Mouse (Mus musculus): ENCODE data around the gene Klk5.

The Klk5 gene

DNA sequence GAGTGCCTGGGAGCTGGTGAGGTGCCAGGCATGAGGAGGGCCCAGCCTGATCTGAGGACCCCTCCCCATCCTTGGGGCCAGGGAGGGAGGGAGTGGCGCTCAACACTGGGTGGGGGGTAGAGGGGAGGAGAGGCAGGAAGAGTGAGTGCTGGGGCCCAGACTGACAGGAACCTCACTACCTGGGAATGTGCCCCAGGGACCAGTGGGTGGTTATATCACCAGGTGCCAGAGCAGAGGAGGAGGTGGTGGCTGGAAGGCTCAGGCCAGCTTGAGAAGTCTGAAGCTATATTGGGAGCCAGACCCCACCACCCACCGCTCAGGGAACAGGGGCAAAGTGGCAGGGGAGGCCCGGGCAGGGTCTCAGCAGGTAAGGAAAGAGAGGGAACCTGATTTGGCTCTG, at the start of gene Klk5:
Gene Klk5 (plus strand): TSS at position 271 of the 400 bp plus-strand sequence.
- DNase-seq (ENCODE audit: low read depth, low spot score), result no peak

DNA sequence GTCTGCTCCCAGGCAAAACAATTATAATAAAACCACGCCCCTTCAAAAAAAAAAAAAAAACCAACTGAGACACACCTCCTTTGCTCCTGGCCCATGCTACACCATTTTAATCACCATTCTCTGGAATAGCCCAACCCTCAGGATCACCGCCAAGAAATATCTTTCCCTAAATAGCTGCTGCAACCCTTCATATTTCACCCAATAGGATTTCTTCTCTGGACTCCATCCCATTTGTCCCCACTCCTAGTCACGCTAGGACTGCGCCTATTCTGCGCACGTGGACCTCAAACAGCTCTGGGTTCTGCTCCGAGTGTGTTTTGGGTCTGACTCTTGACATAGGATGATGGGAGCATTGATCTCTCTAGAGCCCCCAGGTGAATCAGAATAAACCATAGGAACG, 45.4 kb upstream of the Klk5 start:
- no peak for DNase-seq (ENCODE audit: low read depth, low spot score)

DNA sequence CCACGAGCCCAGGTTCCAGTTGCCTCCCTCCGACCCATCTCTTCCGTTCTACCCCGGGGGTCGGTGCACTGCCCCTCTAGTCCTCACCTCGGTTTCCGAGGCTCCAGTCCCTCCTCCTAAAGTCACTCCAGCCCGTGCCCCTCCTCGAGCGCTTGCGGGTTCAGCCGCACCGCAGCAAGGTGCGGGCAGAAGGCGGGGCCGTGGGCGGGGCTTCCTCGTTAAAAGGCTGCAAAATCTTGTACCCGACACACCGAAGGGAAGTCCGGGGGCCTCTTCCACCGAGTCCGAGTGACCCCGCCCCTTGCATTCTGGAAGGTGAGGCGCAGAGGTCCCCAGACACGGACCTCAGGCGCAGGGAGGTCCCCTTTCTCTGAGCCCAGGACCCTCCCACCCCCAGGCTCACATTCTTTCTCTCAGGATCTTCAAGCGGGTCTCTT, 44.4 kb upstream of the Klk5 start, which contains the start of gene Klk8:
Gene Klk8 (plus strand): TSS at position 245 of the 437 bp plus-strand sequence.
- DNase-seq (ENCODE audit: low read depth, low spot score), result peak; percentile 11

DNA sequence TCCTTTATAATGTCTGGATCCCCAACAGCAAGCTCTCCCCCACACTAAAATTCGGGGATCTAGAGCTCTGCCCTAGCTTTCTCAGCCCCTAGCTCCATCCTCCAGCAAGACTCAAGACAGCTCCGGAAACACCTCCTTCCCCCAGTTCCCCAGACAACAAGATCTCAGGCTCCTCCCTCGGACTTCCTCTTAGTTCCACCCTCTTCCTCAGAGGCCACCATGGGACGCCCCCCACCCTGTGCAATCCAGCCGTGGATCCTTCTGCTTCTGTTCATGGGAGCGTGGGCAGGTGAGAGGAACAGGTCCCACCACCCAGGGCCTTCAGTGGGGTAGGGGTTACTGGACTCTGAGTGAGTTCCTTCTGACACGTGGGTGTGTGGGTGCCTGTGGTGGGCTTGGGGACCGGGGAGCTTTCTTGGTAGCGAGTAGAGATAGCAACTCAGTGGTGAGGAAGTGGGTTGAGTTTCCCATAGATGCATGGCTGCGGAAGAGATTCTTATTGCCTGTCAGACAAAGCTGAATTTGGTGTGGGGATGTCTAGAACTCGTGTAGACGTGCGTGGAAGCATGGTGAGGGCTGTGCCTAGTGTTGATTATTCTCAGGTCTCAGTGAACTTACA, 43.8 kb upstream of the Klk5 start:
- peak; percentile 7 for DNase-seq (ENCODE audit: low read depth, low spot score)

DNA sequence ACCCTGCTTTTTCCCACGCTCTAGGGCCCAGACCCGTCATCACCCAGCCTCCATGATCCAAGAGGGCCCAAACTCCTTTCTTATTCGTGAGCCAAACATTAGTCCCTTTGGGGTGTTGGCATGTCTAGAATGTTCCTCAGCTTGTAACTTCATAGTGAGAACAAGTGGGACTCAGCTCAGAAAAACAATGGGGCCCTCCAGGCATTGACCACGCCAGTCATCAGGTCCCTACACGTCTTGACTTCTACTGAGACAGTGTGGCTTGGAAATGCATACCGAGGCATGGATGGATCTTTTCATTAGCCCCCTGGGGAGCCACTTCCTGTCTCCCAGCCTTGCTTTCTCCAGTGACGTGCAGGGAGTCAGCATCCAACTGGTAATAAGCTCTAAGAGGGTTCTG, 41.9 kb upstream of the Klk5 start:
- DNase-seq (ENCODE audit: low read depth, low spot score), result no peak

DNA sequence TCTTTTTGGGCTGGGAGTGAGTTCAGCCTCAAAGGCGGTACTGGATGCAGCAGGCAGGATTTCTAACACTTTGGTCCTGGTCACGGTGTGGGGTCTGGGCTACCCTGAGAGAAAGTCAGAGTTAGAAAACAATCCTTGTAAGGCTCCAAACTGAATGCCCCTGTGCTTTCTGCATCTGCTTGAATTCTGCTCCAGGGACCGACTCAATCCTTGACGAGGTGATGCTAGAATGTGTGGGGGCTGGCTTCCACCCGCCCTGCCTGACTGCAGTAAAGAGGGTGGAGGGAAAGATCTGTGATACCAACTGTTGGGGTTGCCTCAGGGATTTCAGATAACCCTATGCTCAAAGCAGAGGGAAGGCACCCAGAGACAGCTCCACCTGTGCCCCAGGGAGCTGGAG, 30.8 kb upstream of the Klk5 start, which contains the start of gene Klk7:
Gene Klk7 (plus strand): TSS at position 301 of the 400 bp plus-strand sequence.
- DNase-seq (ENCODE audit: low read depth, low spot score), result no peak

DNA sequence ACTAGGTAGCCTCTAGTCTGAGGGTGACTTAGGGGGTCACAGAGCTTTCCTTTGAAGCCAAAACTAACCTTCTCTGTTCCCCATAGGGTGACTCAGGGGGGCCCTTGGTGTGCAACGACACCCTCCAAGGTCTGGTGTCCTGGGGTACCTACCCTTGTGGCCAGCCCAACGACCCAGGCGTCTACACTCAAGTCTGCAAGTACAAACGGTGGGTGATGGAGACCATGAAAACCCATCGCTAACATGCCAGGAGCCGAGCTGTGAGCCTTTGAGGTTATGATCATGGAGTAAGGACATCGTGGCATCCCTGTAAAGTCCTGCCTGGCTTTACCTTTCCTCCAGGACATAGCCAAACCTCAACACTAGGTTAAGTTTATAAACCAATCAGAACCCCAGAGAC, 26.6 kb upstream of the Klk5 start:
- DNase-seq (ENCODE audit: low read depth, low spot score), result no peak

DNA sequence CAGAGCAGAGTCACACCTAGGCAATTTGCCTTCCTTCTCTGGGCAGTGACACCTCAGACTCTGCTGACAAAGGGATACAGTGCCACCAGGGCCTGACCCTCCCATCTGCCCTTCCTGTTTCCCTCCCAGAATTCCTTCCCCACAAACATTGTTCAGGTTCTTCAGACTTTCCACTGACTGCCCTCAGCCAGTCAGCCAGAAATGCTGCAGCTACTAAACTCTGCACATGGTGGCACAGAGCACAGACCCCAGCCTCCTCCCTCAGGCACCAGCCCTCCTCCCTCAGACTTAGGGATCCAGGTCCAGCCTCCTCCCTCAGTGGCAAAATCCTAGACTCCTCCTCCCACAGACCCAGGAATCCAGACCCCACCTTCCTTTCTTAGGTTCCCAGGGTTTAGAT, 25.0 kb upstream of the Klk5 start:
- no peak for DNase-seq (ENCODE audit: low read depth, low spot score)

DNA sequence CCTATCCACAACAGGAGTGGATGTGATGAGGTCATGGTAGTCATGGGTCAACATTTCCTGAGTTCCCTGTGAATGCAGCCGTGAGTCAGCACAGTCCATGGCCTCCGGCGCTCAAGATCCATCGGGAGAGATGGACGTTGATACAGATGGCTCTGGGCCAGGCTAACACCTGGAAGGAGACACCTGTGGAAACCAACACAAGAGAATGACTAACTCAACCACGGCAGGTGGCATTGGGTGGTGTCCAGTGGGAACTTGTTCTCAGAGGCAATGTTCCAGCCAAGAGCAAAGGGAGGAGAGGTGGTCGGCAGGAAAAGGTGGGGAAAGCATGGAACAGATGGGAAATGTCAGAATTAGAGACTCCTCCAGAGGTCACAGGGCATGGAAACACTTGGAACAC, 20.2 kb upstream of the Klk5 start:
- no peak for DNase-seq (ENCODE audit: low read depth, low spot score)

DNA sequence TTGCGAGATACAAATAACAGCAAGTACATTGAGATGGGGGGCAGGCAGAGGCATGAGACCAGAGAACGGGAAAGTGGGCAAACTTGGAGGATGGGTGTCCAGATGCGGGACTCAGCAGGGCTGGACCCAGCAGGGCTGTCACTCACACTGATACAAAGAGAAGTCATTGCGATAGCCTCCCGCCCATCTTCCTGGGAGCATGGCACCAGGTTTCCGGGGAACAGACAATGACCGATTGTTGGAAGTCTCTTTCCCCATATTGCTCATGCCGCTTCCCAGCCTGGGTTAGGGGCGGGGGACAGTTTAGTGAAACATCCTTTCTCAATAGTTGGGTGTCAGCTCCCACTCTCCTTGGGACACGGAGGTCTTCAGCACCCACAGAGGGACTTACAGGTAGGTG, 17.6 kb upstream of the Klk5 start, which contains the start of gene Klk6:
Gene Klk6 (plus strand): TSS at position 301 of the 400 bp plus-strand sequence.
- no peak for DNase-seq (ENCODE audit: low read depth, low spot score)

DNA sequence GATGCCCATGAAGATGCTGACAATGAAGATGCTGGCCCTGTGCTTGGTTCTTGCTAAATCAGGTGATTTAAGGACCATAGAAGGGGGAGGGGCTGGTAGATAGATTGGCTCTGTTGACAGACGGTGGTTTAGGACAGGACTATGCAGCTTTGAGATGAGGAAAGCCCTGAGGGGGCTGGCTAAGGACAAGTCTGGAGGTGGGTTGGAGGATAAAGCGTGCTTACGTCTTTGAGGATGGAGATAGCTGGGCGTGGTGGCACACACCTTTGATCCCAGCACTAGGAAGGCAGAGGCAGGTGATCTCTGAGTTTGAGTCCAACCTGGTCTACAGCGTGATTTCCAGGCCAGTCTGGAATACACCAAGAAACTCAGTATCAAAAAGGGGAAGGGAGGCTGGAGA, 15.7 kb upstream of the Klk5 start:
- no peak for DNase-seq (ENCODE audit: low read depth, low spot score)

DNA sequence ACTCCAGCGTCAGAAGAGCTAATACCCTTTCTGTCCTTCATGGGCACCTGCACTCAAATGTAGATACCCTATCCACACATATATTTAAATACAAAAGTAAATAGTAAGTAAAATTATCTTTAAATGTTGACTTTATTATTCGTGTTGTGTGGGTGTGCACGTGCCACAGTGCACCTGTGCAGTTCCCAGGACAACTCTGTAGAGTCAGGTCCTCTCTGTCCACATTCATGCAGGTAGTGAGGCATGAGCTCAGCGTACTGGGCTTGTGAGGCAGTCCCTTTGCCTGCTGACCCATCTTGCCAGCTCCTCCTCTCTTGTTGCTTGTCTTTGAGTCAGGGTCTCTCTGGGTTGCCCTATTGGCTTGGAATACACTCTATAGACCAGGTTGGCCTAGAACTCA, 14.1 kb upstream of the Klk5 start:
- DNase-seq (ENCODE audit: low read depth, low spot score), result no peak

DNA sequence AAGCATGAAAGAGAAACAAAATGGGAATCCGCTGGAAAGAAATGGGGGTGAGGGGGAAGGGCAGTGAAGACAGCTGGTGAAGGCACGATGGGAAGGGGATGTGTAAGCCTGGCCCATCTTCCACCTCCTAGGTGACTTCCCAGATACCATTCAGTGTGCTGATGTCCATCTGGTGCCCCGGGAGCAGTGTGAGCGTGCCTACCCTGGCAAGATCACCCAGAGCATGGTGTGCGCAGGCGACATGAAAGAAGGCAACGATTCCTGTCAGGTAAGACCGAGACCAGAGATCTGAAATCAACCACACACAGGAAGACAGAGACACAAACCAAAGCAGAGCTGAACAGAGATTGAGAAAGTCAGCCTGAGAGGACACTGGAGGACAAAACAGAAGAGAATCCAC, 12.8 kb upstream of the Klk5 start:
- no peak for DNase-seq (ENCODE audit: low read depth, low spot score)

DNA sequence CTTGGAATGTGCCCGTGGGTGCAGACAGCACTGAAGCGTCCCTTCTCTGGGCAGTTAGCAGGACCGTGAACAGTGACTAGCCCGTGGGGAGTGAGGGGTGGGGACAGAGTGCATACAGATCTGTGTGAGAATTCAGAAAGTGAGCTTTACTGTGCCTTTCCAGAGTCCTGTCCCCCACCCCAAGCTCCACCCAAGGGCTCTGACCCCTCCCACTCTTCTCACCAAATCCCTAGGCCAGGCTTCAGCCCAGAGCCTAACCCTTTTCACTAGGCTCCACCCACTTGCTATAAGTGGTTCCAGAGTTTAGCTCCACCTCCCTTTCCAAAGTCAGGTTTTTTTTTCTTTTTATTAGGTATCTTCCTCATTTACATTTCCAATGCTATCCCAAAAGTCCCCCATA, 2.0 kb downstream of the Klk5 start:
- no peak for DNase-seq (ENCODE audit: low read depth, low spot score)

DNA sequence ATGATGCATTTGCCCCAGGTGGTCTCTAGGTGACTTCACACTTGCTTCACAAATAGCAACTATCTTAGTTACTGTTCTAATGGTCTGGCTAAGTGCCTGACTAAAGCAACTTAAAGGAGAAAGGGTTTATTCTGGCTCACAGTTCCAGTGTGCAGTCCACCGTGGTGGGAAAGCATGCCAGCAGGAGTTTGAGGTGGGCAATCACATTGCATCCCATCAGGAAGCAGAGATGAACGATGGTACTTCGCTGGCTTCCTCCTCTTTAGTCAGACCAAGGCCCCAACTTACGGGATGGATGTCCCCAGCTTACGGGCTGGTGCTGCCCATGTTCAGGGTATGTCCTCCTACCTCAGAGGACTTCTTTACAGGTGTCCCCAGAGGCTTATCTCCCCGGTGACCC, 9.8 kb downstream of the Klk5 start:
- DNase-seq (ENCODE audit: low read depth, low spot score), result no peak

DNA sequence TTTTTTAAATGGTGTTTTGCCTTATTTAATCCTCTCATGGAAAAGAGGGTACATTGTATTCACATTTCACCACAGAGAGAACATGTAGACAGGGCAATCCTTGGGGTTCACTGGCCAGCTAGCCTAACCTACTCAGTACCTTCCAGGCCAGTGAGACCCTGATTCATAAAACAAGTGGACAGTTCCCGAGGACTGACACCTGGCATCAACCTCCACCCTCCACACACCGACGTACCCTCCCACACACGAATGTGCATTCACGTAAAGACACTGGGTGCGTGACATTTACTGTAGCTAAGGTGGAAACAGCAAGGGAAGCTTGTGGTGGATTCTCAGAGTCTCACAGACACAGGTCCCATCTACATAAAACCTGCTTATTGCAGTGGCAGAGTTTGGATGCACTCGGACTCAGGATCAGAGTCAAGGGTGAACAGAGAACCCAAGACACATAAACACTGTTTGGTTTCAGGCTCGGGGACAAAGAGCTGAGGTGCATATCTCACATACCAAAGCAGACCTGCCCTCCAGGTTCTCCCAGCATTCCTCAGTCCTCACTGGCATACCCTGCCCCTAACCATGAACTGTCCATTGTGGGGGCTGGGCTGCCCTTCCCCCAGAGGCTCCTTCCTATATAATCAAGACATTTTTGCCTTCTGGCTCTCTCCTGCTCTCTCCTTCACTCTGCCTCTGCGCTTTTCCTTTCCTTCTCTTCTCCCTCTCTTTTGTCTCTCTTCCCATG, 13.0 kb downstream of the Klk5 start:
- no peak for DNase-seq (ENCODE audit: low read depth, low spot score)

DNA sequence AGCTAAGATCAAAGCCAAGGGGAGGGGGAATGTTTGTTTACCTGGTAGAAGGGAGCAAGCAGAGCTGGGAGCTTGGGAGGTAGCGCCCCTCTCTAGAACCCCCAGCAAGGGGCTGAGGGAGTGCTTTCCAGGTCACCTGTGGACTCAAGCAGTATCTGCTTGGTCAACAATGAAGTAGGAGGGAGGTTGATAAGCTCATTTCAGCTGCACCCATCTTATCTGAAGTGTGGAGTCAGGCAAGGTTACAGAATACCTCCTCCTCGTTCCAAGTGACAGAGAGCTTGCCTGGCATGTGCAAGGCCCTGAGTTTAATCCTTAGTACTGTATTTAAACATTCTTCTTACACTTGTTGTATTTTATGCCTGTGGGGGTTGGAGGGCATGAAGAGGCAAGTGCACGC, 13.9 kb downstream of the Klk5 start:
- no peak for DNase-seq (ENCODE audit: low read depth, low spot score)

DNA sequence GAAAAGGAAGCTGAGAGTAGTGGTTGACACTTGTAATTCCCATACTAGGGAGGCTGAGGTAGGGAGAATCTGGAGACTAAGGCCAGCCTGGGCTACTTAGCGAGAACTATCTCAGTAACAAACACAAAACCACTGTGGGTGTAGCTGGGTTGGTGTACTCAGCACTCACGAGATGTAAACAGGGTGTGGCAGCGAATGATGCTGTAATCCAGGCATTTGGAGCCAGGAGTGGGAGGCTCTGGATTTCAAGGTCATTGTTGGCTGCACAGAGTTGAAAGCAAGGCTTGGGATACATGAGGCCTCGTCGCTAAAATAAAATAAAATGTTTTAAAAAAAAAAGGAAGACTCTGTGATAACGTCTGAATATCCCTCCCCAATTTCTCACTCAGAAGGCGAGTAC, 14.5 kb downstream of the Klk5 start:
- DNase-seq (ENCODE audit: low read depth, low spot score), result no peak

DNA sequence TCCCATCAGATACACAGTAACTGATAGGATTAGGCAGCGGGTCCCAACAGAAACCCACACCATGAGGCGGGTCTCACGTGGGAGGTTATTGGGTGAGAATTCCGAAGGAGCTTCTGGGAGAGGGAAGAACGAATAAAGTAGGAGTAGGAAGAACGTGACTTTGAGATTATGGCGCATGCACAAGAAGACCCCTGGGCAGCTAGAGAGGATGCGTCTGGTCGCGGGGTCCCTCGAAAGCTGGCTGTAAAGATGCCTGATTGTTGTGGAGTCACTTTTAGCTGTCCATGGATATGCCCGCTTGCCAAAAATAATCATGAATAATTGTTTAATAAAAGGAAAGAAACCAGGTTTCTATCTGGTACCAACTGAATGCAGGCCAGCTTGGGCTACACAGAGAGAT, 15.7 kb downstream of the Klk5 start:
- DNase-seq (ENCODE audit: low read depth, low spot score), result no peak

DNA sequence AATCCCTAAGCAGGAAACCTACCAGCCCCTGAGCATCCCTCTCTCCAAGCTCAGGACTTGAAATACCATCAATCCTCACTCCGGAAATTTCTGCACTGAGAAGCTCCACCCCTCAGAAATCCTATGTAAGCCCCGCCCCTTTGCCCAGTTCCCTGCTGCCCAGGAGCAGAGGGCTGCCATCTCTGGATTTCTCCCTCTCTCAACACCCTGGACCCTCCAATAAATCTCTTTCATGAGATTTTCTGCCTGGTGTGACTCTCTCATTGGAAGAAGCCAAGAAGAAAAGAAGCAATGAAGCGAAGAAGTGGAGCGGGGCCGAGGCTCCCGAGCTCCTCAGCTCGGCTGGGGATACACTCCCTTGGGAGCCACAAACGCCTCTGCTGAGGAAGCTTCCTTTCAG, 18.6 kb downstream of the Klk5 start:
- no peak for DNase-seq (ENCODE audit: low read depth, low spot score)

DNA sequence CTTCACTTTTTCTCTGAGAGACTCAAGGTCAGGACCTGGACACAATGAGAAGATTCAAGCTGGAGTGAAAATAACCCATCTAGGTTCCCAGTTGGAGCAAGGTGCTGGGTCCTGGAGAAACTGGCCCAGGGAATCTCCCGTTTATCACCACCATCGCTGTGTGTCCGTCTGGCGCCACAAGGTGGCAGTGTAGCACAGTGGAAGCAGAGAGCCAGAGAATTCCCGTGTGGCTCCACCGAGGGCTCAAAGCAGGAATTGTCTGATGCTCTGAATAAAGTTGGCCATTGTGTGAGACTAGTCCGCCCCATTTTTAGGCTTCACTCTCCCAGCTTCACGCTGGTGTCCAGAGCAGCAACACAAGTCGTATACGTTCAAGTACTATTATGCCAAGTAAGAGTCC, 31.5 kb downstream of the Klk5 start:
- peak; percentile 79 for DNase-seq (ENCODE audit: low read depth, low spot score)

DNA sequence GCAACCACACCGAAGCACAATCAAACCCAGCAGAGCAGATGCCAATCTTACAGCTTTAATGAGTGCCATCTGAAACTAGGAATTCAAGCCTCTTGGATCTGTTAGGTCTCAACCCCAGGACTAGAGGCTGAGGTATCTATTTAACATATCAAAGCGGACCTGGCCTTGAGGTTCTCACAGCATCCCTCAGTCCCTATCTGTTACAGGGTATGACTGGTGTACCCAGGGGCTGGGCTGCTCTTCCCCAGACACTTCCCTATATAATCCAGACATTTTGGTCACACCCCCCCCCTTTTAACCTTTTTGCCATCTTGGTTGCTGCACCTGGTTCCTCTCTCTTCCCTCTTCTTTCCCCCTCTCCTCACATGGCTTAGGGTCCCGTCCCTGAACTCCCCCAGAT, 31.9 kb downstream of the Klk5 start:
- DNase-seq (ENCODE audit: low read depth, low spot score), result no peak

DNA sequence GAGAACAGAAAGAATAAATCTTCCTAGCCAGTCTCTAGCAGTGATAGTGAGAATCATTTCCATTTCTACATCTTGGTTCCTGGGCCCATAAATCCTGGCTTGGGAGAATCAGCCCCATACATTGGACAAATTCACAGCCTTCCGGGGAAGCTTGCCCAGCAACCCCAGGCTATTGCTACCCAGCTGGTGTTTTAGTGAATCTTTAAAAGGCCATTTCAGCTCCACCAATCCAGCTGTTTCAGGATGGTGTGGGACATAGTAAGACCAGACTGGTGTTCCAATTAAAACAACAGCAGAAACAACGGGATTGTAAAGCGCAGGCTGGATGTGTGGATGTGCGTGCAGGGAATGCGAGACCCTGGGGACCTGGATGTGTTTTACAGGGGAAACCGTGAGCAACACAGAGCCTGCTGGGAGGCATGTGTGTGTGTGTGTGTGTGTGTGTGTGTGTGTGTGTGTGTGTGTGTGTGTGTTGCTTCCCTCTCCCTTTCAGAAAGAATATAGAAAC, 33.2 kb downstream of the Klk5 start:
- DNase-seq (ENCODE audit: low read depth, low spot score), result peak; percentile 43

Measured in forelimb bud, embryonic 11.5 days (tissue).